Mouse (Mus musculus) heart, adult 2 months (tissue): ENCODE results near the gene Kcnj4. TPM values are rescaled to one million over a fixed set of nuclear protein-coding genes. Genes with fewer than 3 reads are reported as not detected.
A peak's percentile ranks its signal among the peaks of the same experiment; 100 is the strongest.

Source experiments
- DNase-seq, 2 experiments: peaks; one replicate each; pipeline ENCODE4 v3.0.0; 2021
- H3K27ac ChIP-seq: fragments of 200-600 bp; 2 replicates; pipeline ENCODE4 v1.8.1; 2022
- H3K27me3 ChIP-seq: fragments of 200-500 bp; 2 replicates; pipeline ENCODE4 v1.6.1; 2012; ENCODE audit warnings: mild to moderate bottlenecking, low read length, inconsistent platforms, mixed read lengths; ENCODE audit not compliant: control insufficient read depth, insufficient read depth
- H3K36me3 ChIP-seq: fragments of 200-500 bp; 2 replicates; pipeline ENCODE4 v1.6.1; 2012; ENCODE audit warnings: low read length, inconsistent platforms; ENCODE audit not compliant: control insufficient read depth, insufficient read depth
- H3K4me1 ChIP-seq: fragments of 200-500 bp; 2 replicates; pipeline ENCODE4 v1.6.1; 2011; ENCODE audit warnings: low read length; ENCODE audit not compliant: control insufficient read depth, insufficient read depth
- H3K4me3 ChIP-seq: fragments of 200-600 bp; 2 replicates; pipeline ENCODE4 v1.8.1; 2022
- H3K79me2 ChIP-seq: fragments of 200-500 bp; replicated peaks from 2 replicates; pipeline ENCODE4 v1.6.1; 2012; ENCODE audit warnings: mild to moderate bottlenecking, inconsistent platforms, low read length, moderate library complexity, mixed read lengths; ENCODE audit not compliant: control insufficient read depth, insufficient read depth
- H3K9ac ChIP-seq: fragments of 200-500 bp; 2 replicates; pipeline ENCODE4 v1.6.1; 2012; ENCODE audit warnings: low read depth, mild to moderate bottlenecking, control low read depth, inconsistent platforms, low read length, mixed read lengths
- CTCF ChIP-seq: fragments of 200-600 bp; IDR thresholded peaks from 2 replicates; pipeline ENCODE4 v1.8.1; 2022; ENCODE audit warnings: antibody characterized with exemption, mild to moderate bottlenecking, moderate library complexity
- EP300 ChIP-seq: fragments of 200-500 bp; IDR thresholded peaks from 2 replicates; pipeline ENCODE4 v1.6.1; 2011; ENCODE audit warnings: low read depth, low read length, control low read depth; ENCODE audit not compliant: insufficient read depth
- POLR2A ChIP-seq: fragments of 200-500 bp; IDR thresholded peaks from 2 replicates; pipeline ENCODE4 v1.6.1; 2011; ENCODE audit warnings: mild to moderate bottlenecking, low read depth, low read length, control low read depth; ENCODE audit not compliant: insufficient read depth
- WGBS: fragments of 180-500 bp; shearing (Covaris S2); methylation state at CpG from one replicate; pipeline ENCODE4 v1.1.7; 2018; 5-methylcytosine and 5-hydroxymethylcytosine counted together
- intact Hi-C: fragments of 180-260 bp; cut with DNase I; formaldehyde crosslinking; loops from one replicate; pipeline ENCODE4 v1.15.1; 2025
- microRNA-seq, 2 experiments: library from miRNA; unstranded; fragments of <30 nt; microRNA quantifications; one replicate each; pipeline ENCODE4 v1.2.0; 2021
- polyA plus RNA-seq: library from polyadenylated mRNA; depleted of rRNA; stranded (reverse); fragments of >200 nt; gene quantifications from 2 replicates; pipeline ENCODE4 v1.2.3, GENCODE M21; 2012; rRNA removed
- total RNA-seq, 2 experiments: library from RNA; stranded (reverse); gene quantifications; 2 replicates each; pipeline ENCODE4 v1.2.3; 2021

Gene Kcnj4
- total and polyA plus RNA-seq, 3 experiments, result 0.21 to 1.1 (median 0.50) TPM

DNA sequence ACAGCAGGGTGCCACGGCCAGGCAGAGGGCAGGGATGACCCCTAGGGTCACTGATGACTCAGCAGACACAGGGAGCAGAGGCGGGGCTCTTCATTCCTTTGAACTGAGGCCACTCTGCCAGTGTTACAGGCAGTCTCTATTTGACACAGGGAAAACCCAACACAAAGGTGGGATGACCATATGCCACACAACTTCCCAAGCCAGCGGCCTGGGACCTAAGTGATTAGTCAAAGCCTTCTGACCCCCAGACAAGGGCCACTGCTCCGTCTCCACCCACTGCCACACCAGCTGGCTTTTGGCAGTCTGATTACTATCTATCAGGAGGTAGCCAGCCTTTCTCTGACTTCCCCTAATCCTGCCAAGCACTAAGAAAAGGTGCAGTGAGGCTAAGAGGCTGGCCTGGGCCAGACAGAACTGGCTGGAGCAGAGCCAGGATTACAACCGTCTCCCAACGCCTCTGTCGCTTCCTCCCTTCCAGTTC, 69.8 kb downstream of the Kcnj4 start:
- Histone ChIP-seq H3K27me3 (no peaks in the 10 kb centered on the region), H3K9ac (peak overlapping the region; percentile 29; the same call in 1 of the 2 replicates), H3K36me3 (peaks cover 30% of the 10 kb centered on the region), H3K4me1 (peaks cover 64% of the 10 kb centered on the region), H3K4me3 (peak overlapping the region; percentile 15; the same call in 1 of the 2 replicates), H3K79me2 (peaks cover 9% of the 10 kb centered on the region), H3K27ac (peak overlapping the region; percentile 67)
- intact Hi-C loops, result no loop called here
- no peak for TF ChIP-seq POLR2A
- no peak for TF ChIP-seq CTCF
- no peak for TF ChIP-seq EP300
- peak in 1 of 2 experiments; percentile 57 for DNase-seq
- WGBS, result 22% methylated on average over 7 of the region's 7 CpGs

Small RNA genes within 50 kb of the gene (microRNA-seq; reads per million reads assigned to microRNA genes)
- gene Gm44302, result 0 reads per million in 2 experiments

Other genes starting within 250 kb of the Kcnj4 start
- gene Baiap2l2, start 219.7 kb downstream of the Kcnj4 start, total RNA-seq, result under 1 TPM; 0.78 to 0.84 TPM
- 0.70 and 2.9 TPM in 2 replicates for gene Baiap2l2, start 219.7 kb downstream of the Kcnj4 start, polyA plus RNA-seq
- gene Pla2g6, start 176.9 kb downstream of the Kcnj4 start, total RNA-seq, result 10 to 100 TPM; 10.7 to 11.0 TPM
- 11.7 and 14.0 TPM in 2 replicates for gene Pla2g6, start 176.9 kb downstream of the Kcnj4 start, polyA plus RNA-seq
- gene Maff, start 158.6 kb downstream of the Kcnj4 start, total RNA-seq, result 10 to 100 TPM in 1 of 2 experiments, 1 to 10 TPM in 1; 9.3 to 13.7 TPM
- 3.4 and 4.3 TPM in 2 replicates for gene Maff, start 158.6 kb downstream of the Kcnj4 start, polyA plus RNA-seq
- 10 to 100 TPM; 38.7 to 42.9 TPM for gene Tmem184b, start 101.7 kb downstream of the Kcnj4 start, total RNA-seq
- 83.1 and 84.2 TPM in 2 replicates for gene Tmem184b, start 101.7 kb downstream of the Kcnj4 start, polyA plus RNA-seq
- gene Csnk1e, start 49.7 kb downstream of the Kcnj4 start, total RNA-seq, result 10 to 100 TPM; 46.5 to 48.3 TPM
- gene Csnk1e, start 49.7 kb downstream of the Kcnj4 start, polyA plus RNA-seq, result 62.6 and 63.6 TPM in 2 replicates
- 1 to 10 TPM; 4.3 to 4.8 TPM for gene Kdelr3, start 11.2 kb upstream of the Kcnj4 start, total RNA-seq
- 14.2 and 20.4 TPM in 2 replicates for gene Kdelr3, start 11.2 kb upstream of the Kcnj4 start, polyA plus RNA-seq
- 10 to 100 TPM; 77.6 to 95.1 TPM for gene Ddx17, start 41.5 kb upstream of the Kcnj4 start, total RNA-seq
- gene Ddx17, start 41.5 kb upstream of the Kcnj4 start, polyA plus RNA-seq, result 122 and 219 TPM in 2 replicates
- gene Dmc1, start 99.9 kb upstream of the Kcnj4 start, total RNA-seq, result not detected
- gene Dmc1, start 99.9 kb upstream of the Kcnj4 start, polyA plus RNA-seq, result 0.12 TPM in 1 of 2 replicates, not detected in the other
- gene Fam227a, start 153.7 kb upstream of the Kcnj4 start, total RNA-seq, result under 1 TPM; 0.75 to 0.84 TPM
- gene Fam227a, start 153.7 kb upstream of the Kcnj4 start, polyA plus RNA-seq, result 1.2 and 1.4 TPM in 2 replicates
- gene Cby1, start 154.0 kb upstream of the Kcnj4 start, total RNA-seq, result 10 to 100 TPM; 18.6 to 19.3 TPM
- gene Cby1, start 154.0 kb upstream of the Kcnj4 start, polyA plus RNA-seq, result 10.1 and 13.8 TPM in 2 replicates
- gene Tomm22, start 165.6 kb upstream of the Kcnj4 start, total RNA-seq, result 100 to 1,000 TPM in 1 of 2 experiments, 10 to 100 TPM in 1; 99.8 to 109 TPM
- gene Tomm22, start 165.6 kb upstream of the Kcnj4 start, polyA plus RNA-seq, result 57.8 and 112 TPM in 2 replicates
- gene Josd1, start 182.7 kb upstream of the Kcnj4 start, total RNA-seq, result 10 to 100 TPM; 22.1 to 24.9 TPM
- 16.1 and 25.6 TPM in 2 replicates for gene Josd1, start 182.7 kb upstream of the Kcnj4 start, polyA plus RNA-seq
- gene Gtpbp1, start 185.6 kb upstream of the Kcnj4 start, total RNA-seq, result 10 to 100 TPM; 26.9 to 30.1 TPM
- 27.0 and 30.5 TPM in 2 replicates for gene Gtpbp1, start 185.6 kb upstream of the Kcnj4 start, polyA plus RNA-seq
- 10 to 100 TPM; 83.3 to 96.7 TPM for gene Sun2, start 237.3 kb upstream of the Kcnj4 start, total RNA-seq
- gene Sun2, start 237.3 kb upstream of the Kcnj4 start, polyA plus RNA-seq, result 57.9 and 69.2 TPM in 2 replicates